Mouse (Mus musculus) thymus, postnatal 36 days (tissue): ENCODE measurements at regions not wholly inside any gene's neighbourhood (a gene's known extent, or its start where the extent isn't known, plus 50 kb on each side); places are given as distances from the start of the nearest gene placed in this dataset.

Experiments
- DNase-seq, 2 experiments: peaks; one replicate each; pipeline ENCODE4 v3.0.0; 2022; ENCODE audit warnings: mixed read lengths in 2 of 2

GRCm38 (mm10) chr11:84637268-84637667 lies 111.9 kb upstream of the Lhx1 start:
- DNase-seq, result no peak

- DNase-seq, result no peak
Observed at GRCm38 (mm10) chr11:84634990-84635389, 109.7 kb upstream of the Lhx1 start.

- no peak for DNase-seq
Observed at GRCm38 (mm10) chr11:84633300-84633699, 108.0 kb upstream of the Lhx1 start.

- no peak for DNase-seq
Observed at GRCm38 (mm10) chr11:84628111-84628510, 102.8 kb upstream of the Lhx1 start.

- no peak for DNase-seq
Observed at GRCm38 (mm10) chr11:84627685-84628084, 102.3 kb upstream of the Lhx1 start.

GRCm38 (mm10) chr11:84627259-84627658 lies 101.9 kb upstream of the Lhx1 start:
- no peak for DNase-seq

- DNase-seq, result no peak
Observed at GRCm38 (mm10) chr11:84624100-84624499, 98.8 kb upstream of the Lhx1 start.

GRCm38 (mm10) chr11:84619713-84620112 lies 94.4 kb upstream of the Lhx1 start:
- DNase-seq, result no peak

GRCm38 (mm10) chr11:84618576-84618975 lies 93.2 kb upstream of the Lhx1 start:
- DNase-seq, result no peak

- no peak for DNase-seq
Observed at GRCm38 (mm10) chr11:84612982-84613720, 87.8 kb upstream of the Lhx1 start.

- no peak for DNase-seq
Observed at GRCm38 (mm10) chr11:84611625-84611879, 86.2 kb upstream of the Lhx1 start.

GRCm38 (mm10) chr11:84610774-84611624 lies 85.7 kb upstream of the Lhx1 start:
- DNase-seq, result no peak

- no peak for DNase-seq
Observed at GRCm38 (mm10) chr11:84604781-84605180, 79.4 kb upstream of the Lhx1 start.

GRCm38 (mm10) chr11:84599267-84599841 lies 74.0 kb upstream of the Lhx1 start:
- no peak for DNase-seq

- no peak for DNase-seq
Observed at GRCm38 (mm10) chr11:84597572-84598295, 72.4 kb upstream of the Lhx1 start.

GRCm38 (mm10) chr11:84592715-84593339 lies 67.5 kb upstream of the Lhx1 start:
- DNase-seq, result no peak

GRCm38 (mm10) chr11:84587107-84587506 lies 61.8 kb upstream of the Lhx1 start:
- DNase-seq, result no peak

- DNase-seq, result no peak
Observed at GRCm38 (mm10) chr11:84585626-84586025, 60.3 kb upstream of the Lhx1 start.

GRCm38 (mm10) chr11:84578805-84579541 lies 53.6 kb upstream of the Lhx1 start:
- DNase-seq, result no peak
